Mouse (Mus musculus): Measurements from ENCODE around the gene Mon1a. TPM values are rescaled to one million over a fixed set of nuclear protein-coding genes. Genes with fewer than 3 reads are reported as not detected.

Gene Mon1a
- 10 to 100 TPM; 10.8 to 11.2 TPM for total RNA-seq (2021)

DNA sequence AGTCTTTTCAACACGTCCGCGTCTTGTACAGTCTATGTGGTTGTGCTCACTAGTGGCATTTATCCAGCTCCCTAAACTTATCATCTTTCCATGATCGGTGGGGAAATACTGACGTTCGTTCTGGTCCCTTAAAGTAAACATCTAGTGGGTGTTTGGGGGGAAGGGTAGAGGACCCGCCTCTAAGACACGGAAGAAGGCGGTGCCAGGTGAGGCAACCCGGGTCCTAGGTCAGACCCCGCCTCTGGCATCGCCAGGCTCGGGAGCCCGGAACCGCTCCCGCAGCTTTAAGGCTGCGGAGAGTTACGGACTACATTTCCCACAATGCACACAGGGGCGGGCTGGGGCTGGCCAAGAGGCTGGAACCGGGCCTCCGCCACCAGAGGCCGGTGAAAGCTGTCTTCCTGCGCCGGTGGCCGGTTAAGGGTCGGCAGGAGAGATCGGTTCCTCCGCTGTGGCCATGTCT lies at the start of gene Mon1a:
Gene Mon1a, plus strand, starts transcription at position 348 of the 463 bp plus-strand sequence.
- peak; percentile 86 for DNase-seq (ENCODE audit: low spot score)
- intact Hi-C loops (cut with DNase I), result no loop called here

DNA sequence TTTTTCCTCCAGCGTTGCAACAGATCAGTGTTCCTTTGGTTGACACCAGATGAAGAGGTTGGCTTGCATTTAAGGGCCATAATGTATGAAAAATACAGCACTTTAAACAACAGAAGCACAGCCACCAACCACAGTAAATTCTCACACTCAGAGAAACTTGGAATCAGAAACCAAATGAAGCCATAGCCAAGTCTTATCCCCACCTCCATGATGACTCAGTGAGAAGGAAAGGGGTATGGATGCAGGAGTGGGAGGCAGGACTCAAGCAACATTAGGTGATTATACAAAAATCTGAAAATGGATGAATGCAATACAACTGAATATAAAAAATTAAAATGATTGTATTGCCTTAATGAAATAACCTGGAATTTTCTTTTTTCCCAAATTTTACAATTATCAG lies 49.1 kb upstream of the Mon1a start:
- intact Hi-C loops (cut with DNase I), result no loop called here
- DNase-seq (ENCODE audit: low spot score), result no peak

DNA sequence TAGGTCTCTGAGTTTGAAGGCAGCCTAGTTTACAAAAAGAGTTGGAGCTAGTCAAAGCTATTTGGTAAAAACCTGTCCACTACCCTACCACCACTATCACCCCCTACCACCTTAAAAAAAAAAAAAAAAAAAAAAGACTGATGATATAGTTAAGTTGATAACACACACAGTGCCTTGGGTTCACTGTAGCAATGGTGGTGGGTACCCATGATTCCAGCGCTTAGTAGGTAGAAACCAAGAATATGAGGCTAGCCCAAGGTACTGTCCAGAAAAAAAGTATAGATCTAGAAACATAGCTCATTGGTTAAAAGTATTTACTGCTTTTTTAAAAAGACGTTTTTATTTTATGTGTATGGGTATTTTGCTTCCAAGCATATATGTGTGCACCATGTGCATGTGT lies 45.2 kb upstream of the Mon1a start:
- intact Hi-C loops (cut with DNase I), result no loop called here
- no peak for DNase-seq (ENCODE audit: low spot score)

DNA sequence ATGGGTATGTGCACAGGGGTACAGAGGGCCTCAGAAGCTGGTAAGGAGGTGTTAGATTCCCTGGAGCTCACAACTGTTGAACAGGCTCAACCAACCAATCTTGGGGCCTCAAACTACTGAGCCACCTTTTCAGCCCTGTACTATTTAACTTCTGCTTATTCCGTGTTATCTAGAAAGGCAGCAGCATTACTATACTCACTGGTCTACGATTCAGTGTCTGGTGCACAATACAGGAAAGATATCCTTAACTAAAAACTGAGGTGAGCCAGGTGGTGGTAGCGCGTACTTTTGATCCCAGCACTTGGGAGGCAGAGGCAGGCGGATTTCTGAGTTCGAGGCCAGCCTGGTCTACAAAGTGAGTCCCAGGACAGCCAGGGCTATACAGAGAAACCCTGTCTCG lies 39.0 kb upstream of the Mon1a start:
- DNase-seq (ENCODE audit: low spot score), result no peak
- intact Hi-C loops (cut with DNase I), result no loop called here

DNA sequence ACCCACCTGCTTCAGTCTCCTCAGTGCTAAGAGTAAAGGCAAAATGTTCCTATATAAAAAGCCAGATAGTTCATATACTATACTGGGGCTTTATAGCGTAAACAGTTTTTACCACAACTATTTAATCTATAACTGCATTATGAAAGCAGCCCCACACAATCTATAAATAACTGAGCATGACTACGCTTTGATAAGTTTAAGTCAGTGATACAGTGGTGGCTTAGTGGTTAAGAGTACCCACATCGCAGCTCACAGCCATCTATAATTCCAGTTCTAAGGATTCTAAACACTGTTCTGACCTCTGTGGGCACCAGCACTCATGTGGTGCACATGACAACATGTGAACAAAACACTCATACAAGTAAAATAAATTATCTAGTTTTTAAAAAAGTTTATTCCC lies 29.6 kb upstream of the Mon1a start:
- DNase-seq (ENCODE audit: low spot score), result no peak
- intact Hi-C loops (cut with DNase I), result no loop called here

DNA sequence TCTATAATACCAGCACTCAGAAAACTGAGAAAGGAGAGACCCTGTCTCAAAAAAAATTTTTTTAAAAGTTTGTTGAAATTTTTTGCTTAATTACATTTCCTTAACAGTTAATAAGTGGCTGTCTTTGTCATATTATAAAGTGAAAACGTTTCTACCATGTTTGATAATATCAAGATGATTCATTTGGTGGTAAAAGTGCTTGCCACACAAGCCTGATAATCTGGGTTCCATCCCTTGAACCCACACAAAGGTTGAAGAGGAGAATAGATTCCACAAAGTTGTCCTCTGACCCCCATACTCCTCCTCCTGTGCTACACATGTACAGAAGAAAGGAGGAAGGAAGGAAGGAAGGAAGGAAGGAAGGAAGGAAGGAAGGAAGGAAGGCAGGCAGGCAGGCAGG lies 23.5 kb upstream of the Mon1a start:
- DNase-seq (ENCODE audit: low spot score), result no peak
- intact Hi-C loops (cut with DNase I), result no loop called here

DNA sequence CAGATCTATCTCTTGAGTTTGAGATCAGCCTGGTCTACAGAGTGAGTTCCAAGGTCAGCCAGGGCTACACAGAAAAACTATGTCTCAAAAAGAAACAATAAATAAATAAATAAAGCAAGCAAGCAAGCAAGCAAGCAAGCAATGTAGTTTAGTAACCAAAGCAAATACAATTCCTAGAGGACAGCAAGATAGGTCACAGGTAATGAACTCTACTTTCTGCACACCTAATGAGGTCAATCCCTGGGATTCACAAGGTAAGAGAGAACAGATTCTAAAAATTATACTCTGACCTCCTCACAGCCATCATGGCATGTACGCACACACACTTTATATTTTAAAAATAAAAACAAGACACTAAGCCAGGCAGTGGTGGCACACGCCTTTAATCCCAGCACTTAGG lies 21.9 kb upstream of the Mon1a start:
- intact Hi-C loops (cut with DNase I), result no loop called here
- DNase-seq (ENCODE audit: low spot score), result no peak

DNA sequence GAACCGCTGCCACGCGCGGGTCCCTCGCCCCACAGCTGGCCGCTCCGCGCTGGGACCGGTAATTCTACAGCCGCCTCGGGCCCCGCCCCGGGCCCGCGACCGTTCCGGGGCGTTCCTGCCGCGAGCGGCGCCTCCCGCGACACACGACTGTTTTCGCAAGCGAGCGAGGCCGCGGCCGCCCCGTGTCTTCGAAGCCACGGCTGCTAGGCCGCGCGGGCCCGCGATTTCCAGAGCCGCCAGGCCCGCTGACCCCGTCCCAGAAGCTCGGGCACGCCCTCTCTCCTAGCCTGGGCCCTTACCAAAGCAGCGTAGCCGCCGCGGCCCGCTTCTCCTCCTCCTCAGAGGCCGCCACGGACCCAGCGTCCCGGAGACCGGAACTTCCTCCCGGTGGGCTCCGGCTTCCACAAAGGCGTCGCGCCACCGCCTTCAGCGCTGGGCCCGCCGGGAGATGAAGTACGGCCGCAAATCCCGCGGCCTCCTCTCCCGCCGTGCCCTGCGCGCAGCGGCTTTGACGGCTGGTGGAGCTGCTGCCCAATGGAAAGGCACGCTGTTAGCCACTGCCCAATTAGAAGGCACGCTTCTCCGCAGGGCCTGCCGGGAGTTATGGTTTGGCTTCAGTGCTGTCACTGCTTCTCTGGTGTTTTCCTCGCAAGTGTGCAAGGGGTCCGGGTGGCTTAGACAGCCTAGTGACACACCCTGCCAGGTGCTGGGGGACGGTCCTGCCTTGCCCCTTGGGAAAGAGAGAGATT lies 15.4 kb upstream of the Mon1a start:
- intact Hi-C loops (cut with DNase I), result loop anchor here (10.0 kb wide), 1 partner anchor 422 kb away; the partner anchor contains the start of genes Amt and Nicn1

DNA sequence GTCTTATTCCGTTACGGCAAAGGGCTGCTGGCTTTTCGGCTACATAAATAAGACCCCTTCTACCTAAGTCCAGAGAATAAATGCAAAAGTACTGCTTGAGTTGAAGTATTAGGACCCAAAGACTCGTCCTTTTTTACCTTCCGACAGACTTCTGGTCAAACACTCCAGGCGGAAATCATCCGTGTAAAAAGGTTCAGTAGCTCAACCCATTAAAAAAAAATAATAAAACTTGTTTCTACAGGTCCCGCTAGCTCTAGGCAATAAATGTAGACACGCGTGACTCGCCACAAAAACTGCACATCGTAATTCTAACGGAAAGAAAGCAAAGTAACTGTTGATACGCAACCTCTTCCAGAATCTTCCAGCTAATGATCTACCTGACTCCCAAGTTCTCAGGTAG lies 14.8 kb upstream of the Mon1a start, which contains the start of gene Rbm6:
Gene Rbm6, minus strand, starts transcription at position 101 of the 400 bp plus-strand sequence.
- intact Hi-C loops (cut with DNase I), result loop anchor here (10.0 kb wide), 1 partner anchor 422 kb away; the partner anchor contains the start of genes Amt and Nicn1
- no peak for DNase-seq (ENCODE audit: low spot score)

More for the DNA sequence above, 15.4 kb upstream of the Mon1a start:
- peak; percentile 93 for DNase-seq (ENCODE audit: low spot score)

DNA sequence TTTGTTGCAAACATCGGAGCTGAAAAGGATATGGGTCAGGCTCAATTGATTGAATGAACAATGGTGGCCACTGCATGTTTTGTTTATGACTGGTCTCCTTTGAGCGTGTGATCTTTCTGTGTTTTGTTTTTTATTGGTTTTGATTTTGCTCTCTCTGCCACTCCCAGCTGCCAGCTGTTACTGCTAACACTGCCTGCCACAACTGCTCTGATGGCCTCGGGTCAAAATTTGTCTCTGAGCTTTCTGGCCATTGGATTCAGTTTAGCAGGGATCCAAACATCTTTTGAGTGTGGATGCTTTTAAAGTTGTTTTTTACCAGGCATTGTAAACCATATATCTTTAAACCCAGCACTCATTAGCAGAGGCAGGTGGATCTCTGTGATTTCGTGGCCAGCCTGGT lies 7.5 kb upstream of the Mon1a start:
- DNase-seq (ENCODE audit: low spot score), result no peak
- intact Hi-C loops (cut with DNase I), result no loop called here

DNA sequence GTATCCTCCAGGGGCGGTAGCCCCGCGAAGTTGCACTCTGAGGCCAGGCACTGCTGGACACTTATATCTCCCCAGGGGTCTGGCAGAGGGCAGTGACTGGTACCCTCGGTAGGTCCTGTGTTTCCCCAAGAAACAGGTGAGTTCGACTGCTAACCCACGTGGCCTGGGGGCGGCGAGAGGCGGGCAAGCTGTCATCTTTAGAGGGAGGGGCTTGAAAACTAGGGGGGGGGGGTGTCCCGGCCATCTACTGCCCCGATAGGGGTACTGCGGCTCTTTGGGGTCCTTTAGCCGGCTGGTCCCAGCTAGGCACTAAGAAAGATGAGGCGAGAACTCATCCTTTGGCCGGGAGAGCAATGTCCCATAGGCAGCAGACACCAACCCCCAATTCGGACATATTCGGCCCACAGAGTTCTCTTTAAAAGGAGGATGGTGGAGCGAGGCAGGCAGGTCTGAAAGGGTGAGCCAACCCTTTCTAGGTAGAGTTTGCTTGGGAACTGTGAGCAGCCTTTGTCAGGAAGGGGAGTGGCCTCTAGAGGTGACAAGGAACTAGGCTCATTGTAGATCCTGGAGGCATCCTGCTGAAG lies 408 bp downstream of the Mon1a start:
- DNase-seq (ENCODE audit: low spot score), result no peak
- intact Hi-C loops (cut with DNase I), result no loop called here

DNA sequence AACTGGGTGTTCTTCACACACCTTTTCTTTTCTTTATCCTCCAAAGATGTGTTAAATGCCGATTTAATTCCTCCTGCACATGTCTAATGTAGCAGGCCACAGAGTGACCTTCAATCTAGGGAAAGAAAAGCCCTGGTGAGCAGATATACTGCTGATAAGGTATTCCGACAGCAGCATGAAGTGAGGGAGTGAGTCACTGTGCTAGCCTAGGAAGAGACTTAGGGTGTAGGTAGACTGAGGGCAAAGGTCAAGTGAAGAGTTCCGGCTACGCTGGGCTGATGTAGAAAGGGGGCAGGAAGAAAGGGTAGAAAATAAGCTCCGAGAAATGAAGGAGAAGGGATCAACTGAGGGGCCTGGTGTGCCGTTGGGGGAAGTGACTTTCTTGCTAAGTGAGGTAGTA lies 2.3 kb downstream of the Mon1a start:
- intact Hi-C loops (cut with DNase I), result no loop called here
- DNase-seq (ENCODE audit: low spot score), result no peak

DNA sequence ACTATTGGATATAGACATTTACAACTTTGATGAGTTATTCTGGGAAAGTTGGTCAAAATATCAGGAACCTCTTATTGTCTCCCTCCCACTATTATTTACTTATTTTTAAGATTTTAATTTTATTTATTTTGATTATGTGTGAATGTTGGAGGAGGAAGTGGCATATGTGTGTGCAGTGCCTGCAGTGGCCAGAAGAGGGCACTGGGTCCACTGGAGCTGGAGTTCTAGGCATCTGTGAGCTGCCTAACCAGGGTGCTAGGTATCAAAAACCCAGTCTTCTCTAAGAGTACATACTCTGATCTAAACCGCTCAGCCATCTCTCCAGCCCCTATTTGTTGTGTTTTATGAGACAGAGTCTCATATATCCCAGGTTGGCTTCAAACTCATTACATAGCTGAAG lies 3.1 kb downstream of the Mon1a start:
- intact Hi-C loops (cut with DNase I), result no loop called here

DNA sequence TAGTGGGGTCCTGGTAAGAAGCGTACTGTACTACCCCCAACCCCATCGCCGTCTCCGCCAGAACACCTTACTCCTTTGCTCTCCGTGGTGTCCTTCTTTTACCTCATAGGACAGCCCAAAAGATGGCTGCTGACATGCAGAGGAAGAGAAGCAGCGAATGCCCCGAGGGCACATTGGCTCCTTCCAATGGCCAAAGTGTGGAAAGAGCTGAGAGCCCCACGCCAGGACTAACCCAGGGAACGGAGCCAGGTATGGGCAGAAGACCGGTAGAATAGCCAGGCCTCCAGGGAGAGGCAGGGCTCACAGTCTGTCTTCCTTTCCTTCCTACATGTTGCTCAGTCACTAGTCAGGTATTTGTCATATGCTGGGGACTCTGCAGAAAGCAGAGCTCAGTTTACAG lies 10.6 kb downstream of the Mon1a start:
- DNase-seq (ENCODE audit: low spot score), result no peak
- intact Hi-C loops (cut with DNase I), result no loop called here

More for the DNA sequence above, 3.1 kb downstream of the Mon1a start:
- DNase-seq (ENCODE audit: low spot score), result no peak

DNA sequence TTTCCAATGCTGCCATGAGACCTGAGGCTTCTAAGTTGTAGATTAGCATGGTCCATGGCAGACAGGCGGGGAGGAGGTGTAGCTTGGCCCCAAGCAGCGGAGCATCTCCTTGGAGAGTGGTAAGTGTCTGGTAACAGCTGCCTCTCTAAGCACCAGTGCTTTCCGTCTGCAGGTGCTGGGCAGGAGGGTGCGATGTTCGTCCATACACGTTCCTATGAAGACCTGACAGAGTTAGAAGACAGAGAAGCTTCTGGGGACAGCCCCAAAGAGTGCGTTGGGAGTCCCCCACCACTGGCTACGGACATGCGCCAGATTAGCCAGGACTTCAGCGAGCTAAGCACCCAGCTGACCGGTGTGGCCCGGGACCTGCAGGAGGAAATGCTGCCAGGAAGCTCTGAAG lies 11.9 kb downstream of the Mon1a start:
- no peak for DNase-seq (ENCODE audit: low spot score)

DNA sequence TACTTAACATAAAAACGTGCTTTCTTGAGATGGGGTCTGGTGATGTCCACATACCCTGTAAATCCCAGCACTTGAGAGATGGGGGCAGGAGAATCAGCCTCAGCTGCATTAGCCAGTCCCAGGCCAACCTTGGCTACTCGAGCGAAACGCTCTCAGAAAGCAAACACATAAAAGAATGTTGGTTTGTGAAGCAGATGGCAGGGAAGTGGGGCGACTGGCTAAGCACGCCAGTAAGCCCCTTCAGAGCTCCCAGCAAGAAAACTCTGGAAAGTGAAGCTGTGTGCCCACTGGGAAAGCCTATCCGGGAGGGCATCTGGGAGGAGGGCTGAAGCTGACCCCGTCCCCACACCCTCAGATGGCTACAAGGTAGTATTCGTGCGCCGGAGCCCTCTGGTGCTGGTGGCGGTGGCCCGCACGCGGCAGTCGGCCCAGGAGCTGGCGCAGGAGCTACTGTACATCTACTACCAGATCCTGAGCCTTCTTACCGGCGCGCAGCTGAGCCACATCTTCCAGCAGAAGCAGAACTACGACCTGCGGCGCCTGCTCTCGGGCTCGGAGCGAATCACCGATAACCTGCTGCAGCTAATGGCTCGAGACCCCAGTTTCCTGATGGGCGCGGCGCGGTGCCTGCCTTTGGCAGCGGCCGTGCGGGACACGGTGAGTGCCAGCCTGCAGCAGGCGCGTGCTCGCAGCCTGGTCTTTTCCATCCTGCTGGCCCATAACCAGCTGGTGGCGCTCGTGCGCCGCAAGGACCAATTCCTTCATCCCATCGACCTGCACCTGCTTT lies 13.1 kb downstream of the Mon1a start:
- no peak for DNase-seq (ENCODE audit: low spot score)
- intact Hi-C loops (cut with DNase I), result loop anchor here (5.0 to 10.0 kb wide), 2 partner anchors 151 to 384 kb away; partner anchors contain the start of gene Amigo3

More for the DNA sequence above, 11.9 kb downstream of the Mon1a start:
- intact Hi-C loops (cut with DNase I), result loop anchor here (5.0 to 10.0 kb wide), 2 partner anchors 152 to 385 kb away; partner anchors contain the start of gene Amigo3

DNA sequence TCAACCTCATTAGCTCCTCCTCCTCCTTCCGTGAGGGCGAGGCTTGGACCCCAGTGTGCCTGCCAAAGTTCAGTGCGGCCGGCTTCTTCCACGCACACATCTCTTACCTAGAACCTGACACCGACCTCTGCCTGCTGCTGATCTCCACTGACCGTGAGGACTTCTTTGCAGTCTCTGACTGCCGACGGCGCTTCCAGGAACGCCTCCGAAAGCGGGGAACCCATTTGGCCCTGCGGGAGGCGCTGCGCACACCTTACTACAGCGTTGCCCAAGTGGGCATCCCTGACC lies 13.6 kb downstream of the Mon1a start:
- intact Hi-C loops (cut with DNase I), result loop anchor here (5.0 to 10.0 kb wide), 2 partner anchors 151 to 383 kb away; partner anchors contain the start of gene Amigo3
- no peak for DNase-seq (ENCODE audit: low spot score)

DNA sequence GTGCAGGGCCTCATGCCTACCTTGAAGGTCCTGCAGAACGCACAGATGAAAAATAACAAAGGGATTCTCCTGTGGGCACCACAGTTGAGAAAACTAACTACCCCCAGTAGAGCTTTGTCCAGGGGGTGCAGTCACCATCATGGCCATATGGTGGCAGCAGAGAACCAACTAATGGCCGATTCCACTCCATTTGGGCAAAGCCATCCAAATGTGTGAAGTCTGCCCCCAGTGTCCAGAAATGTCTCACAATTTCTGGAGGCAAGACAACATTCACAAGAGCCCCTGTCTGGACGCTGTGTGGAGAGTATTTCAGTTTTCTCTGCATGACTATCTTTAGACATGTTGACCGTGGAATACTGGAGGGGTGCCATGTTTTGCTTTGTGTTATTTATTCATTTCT lies 16.8 kb downstream of the Mon1a start:
- intact Hi-C loops (cut with DNase I), result loop anchor here (1.0 to 10.0 kb wide), 4 partner anchors 58 to 380 kb away; partner anchors contain the start of gene Amigo3
- peak; percentile 66 for DNase-seq (ENCODE audit: low spot score)

DNA sequence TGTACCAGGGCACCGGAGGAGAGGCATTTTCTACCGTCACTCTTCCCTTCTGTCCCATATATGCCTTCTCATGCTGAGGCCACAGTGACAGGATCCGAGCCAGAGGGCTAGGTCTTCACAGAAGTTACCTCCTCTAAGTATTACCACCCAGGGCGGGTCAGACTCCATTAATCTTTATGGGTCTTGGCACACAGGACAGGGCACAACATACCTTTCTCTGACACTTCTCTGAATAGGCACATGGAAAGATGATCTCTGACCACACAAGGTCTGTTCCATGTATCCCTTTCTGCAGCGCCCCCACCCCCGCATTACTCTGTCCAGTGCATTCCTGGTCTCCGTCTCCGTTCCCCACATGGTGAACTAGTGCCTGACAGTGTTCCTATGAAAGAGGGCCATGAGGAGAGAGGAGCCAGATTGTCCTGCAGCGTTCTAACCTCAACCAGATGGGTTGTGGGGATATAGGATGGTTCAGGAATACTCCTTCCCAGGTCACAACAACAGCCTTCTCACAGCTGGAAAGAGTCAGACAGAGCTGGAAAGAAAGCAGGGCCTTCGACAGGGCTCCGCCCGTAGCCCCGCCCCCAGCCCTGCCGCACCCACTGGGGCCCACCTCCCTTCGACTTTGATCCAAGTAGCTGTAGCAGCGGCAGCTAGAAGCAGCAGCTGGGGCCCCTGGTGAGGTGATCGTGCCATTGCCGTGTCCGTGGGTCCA lies 18.5 kb downstream of the Mon1a start, which contains the start of gene Mst1r:
Gene Mst1r, plus strand, starts transcription at position 622 of the 715 bp plus-strand sequence.
- intact Hi-C loops (cut with DNase I), result loop anchor here (10.0 kb wide), 1 partner anchor 378 kb away; no protein-coding TSS in a partner anchor
- DNase-seq (ENCODE audit: low spot score), result peak; percentile 76

All from heart, postnatal 25 days (tissue).